Mouse (Mus musculus) left cerebral cortex, adult 8-10 months (tissue): ENCODE measurements around the gene Cpsf3. TPM values are rescaled to one million over a fixed set of nuclear protein-coding genes. Genes with fewer than 3 reads are reported as not detected.

Experiments used
- DNase-seq, 2 experiments: peaks; one replicate each; pipeline ENCODE4 v3.0.0; 2022; ENCODE audit warnings: low spot score in 2 of 2
- total RNA-seq, 4 experiments: library from RNA; stranded (reverse); gene quantifications; 2 replicates each; pipeline ENCODE4 v1.2.4; 2022

Cpsf3 gene
- total RNA-seq, 4 experiments from 2014 or later = 52.8 to 65.1 (median 60.1) TPM

DNA sequence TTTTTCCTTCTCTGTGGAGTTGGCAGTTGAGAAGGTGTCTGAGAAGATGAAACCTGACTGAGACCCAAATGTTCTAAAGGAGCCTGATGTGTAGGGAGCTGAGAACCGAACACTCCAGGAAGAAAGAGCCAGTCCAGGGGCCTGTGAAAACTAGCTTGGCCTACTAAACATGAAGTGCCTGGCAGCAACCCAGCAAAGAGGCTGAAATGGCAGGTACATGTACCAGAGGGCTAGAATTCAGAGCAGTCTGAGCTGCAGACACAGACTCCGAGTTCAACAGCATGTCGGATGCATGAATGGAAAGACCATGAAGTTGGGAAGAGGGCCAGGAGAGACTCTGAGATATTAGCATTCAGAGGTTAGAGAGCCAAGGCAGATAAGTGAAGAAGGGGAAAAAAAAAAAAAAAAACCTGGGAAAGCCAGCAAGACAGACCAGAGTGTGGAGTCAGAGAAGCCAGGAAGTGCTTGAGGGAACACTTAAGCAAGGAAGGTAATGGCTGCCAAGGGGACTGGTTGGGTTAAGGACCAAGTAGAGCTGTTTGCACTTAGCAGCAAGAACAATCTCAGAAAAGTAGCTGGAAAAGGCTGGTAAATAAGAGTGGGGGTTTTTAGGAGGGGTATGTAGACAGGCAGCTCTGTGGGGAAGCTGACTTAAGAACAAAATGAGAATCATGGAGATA lies 3.7 kb downstream of the Cpsf3 start:
- no peak for DNase-seq

DNA sequence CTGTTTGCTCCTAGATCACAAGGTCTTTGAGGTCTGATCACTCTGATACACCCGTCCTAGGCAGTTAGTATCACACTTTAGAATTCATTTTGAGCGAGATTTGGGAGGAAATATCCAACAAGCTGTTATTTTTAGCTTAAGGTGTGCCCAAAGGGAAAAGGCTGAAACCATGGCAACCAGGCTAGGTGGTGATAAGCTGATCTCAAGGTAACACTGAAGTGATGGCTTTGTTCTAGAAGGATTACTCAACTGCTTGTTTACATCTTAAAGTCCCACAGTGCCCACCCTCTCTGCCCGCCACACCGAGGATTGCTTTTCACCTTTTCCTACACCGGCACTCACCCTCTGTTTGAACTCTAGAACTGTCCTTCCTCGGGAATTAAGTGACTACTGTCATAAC lies 4.5 kb downstream of the Cpsf3 start:
- no peak for DNase-seq

- no peak for DNase-seq
These were observed 13.7 kb downstream of the Cpsf3 start for GRCm38 (mm10) chr12:21298856-21299255.

GRCm38 (mm10) chr12:21301324-21301723 lies 16.1 kb downstream of the Cpsf3 start:
- no peak for DNase-seq

DNA sequence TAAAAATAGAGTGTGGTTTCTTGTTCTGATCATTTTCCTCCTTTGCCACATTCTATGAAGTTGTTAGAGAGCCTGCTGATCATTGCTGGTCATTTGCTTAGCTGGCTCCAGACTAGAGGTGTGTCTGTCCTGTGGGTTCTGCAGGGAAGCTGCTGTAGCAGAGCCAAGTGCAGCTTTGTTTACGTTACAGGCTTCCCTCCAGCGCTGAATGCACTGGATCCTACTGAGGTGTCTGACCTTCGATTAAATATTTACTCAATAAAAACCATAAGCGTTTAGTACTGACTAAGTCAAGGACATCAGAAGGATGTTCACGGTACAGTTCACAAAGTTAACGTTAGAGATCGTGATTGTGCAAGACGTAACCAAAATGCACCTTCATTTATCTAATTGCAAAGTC lies 16.7 kb downstream of the Cpsf3 start:
- DNase-seq = no peak

DNA sequence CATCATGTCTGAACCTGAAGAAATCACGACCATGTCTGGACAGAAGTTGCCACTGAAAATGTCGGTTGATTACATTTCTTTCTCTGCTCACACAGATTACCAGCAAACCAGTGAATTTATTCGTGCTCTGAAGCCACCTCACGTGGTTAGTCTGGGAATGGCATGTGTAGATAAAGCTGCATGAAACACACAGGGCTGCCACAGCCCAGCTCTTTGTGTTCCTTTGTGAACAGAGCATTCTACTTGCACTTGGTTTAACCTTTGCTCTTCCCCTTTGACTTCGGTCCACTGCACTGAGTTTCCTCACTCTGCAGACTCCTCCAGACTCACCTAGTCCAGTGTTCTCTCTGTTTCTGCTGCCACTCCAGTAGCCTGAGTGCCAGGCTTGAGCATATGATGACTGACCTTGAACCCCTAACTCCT lies 17.2 kb downstream of the Cpsf3 start:
- DNase-seq = no peak

DNA sequence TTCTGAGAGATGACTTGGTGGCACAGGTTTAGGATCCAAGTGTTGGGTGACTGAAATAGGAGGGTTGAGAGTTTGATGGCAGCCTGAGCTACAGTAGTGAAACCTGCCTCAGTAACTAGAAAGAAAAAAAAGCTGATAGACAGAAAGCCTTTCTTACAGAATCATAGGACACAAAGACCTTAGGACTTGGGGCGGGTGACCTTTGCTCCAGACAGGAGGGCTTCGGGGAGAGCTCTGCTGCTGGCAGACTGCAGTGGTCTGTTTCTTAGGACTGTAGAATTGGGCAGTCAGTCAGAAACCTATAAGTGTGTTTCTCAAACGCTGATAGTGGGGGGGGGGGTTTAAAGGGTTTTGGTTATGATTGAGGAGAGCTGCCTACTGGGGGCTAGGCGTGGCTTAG lies 20.6 kb downstream of the Cpsf3 start:
- no peak for DNase-seq

- no peak for DNase-seq
These were observed 21.5 kb downstream of the Cpsf3 start for GRCm38 (mm10) chr12:21306721-21307120.

DNA sequence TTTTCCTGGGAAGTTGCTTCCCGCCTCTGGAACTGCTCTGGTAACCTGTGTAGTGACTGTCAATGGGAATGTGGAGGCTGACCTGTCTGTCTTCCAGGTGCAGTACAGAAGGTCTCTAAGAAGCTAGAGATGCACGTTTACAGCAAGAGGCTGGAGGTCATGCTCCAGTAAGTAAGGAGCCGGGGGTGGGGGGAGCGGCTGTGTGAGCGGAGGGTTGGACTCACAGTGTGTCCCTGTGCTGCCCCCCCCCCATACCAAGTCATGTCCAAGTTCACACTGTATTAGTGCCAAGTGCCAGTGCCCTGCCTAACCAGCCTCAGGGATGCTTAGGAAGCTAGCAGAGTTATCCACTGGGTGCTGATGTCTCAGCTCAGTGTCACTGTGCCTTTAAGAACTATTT lies 27.0 kb downstream of the Cpsf3 start:
- DNase-seq = no peak

- peak; percentile 51 to 66 for DNase-seq
These were observed 31.0 kb downstream of the Cpsf3 start, which contains the start of gene Iah1 for GRCm38 (mm10) chr12:21315923-21316868. Gene Iah1 (plus strand): TSS chr12:21316389.

- DNase-seq = no peak
These were observed 31.7 kb downstream of the Cpsf3 start for GRCm38 (mm10) chr12:21316869-21317265.

DNA sequence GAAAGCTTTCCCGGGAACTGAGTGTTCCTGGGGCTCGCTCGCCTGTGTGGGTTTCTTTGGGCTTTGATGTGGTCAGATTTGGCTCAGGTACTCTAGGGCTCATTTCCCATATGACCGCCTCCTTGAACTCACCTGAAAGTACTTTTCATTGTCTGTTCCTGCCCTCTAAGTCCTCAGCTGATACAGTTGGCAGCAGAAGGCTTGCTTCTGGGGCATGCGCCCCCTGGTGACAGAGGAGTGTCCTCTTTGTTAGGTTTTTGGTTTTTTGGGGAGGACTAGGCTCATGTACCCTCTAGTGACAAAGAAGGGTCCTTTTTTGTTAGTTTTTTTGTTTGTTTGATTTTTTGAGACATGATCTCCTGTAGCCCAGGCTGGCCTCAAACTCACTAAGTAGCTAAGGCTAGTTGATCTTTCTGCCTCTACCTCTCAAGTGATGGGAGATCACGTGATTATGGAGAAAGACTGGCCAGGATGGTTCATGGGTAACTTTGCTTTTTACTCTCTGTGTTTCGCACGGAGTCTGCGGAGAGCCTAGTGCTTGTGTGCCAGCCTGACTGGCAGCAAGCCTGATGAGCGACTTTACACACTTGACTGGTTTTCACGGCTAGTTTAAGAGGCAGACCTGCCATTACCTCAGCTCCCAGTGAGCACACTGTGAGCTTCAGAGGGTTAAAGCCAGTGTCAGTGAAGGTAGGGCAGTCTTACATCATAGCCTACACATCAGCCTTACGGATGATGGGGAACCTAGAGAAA lies 33.1 kb downstream of the Cpsf3 start:
- peak in 1 of 2 experiments; percentile 30 for DNase-seq

- DNase-seq = no peak
These were observed 35.1 kb downstream of the Cpsf3 start for GRCm38 (mm10) chr12:21320317-21320716.

DNA sequence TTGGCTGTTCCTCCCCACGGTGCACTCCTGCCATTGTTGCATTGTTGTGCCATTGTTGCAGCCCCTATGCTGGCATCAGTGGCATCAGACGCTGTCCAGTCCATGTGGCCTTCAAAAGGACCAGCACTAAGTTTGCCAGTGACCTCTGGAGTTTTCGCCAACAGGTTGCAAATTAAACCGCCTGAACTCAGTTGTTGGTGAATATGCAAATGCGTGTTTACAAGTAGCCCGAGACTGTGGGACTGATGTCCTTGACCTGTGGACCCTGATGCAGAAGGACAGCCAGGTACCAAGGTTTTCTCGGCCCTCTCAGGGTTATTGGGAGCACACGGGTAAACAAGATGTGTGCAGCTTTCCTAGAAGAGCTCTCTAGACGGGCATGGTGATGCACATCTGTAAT lies 36.0 kb downstream of the Cpsf3 start:
- DNase-seq = no peak

GRCm38 (mm10) chr12:21322296-21322695 lies 37.1 kb downstream of the Cpsf3 start:
- no peak for DNase-seq

DNA sequence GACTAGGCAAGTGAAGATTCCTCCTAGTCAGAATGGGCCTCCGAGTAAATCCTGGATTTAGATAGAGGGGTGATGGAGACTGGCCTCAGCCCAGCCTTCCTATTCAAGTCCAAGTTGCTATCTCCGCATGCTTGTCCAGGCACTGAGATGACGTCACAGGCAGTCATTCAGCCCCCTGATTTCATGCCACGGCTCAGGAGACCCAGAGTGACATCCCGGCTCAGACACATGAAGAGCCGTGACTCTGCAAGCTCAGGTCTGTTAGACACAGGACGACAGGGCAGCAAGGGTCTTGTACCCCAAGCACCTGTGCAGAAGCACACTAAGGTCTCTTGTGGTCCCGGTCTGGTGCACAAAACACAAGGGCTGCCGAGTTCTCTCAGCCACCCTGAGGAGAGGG lies 37.7 kb downstream of the Cpsf3 start:
- DNase-seq = no peak

- no peak for DNase-seq
These were observed 38.9 kb downstream of the Cpsf3 start for GRCm38 (mm10) chr12:21324101-21324500.

GRCm38 (mm10) chr12:21325266-21325665 lies 40.1 kb downstream of the Cpsf3 start:
- no peak for DNase-seq

DNA sequence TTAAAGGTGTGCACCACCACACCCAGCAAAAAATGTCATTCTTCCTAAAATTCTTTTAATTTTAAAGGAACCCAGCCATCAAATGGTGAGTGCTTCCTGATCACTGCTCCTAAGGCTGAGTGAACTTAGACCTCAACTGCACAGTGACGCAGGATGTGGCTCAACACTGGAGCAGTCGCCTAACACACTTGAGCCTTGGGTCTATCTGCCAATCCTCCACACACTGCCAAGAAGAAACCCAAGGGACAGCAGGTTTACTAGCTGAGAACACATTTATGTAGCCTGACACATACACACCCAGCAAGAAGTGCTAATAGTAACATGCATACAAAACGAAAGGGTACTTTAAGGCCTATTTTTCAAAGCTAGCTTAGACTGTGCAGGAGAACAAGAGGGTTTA lies 41.1 kb downstream of the Cpsf3 start:
- no peak for DNase-seq

GRCm38 (mm10) chr12:21329661-21330400 lies 44.6 kb downstream of the Cpsf3 start:
- DNase-seq = no peak

- DNase-seq = peak in 1 of 2 experiments; percentile 68
These were observed 45.9 kb downstream of the Cpsf3 start for GRCm38 (mm10) chr12:21330961-21331576.
